Mouse (Mus musculus) T-helper 2 cell (primary cell): ENCODE measurements around the gene Tff3.

Experiments used
- in situ Hi-C: fragments of 300-600 bp; cut with MboI, MseI; formaldehyde crosslinking; loops from one replicate; pipeline ENCODE4 v1.15.1; 2025; ENCODE audit warnings: high pct_unique_total_duplicates

Tff3 gene

GRCm38 (mm10) chr17:31129452-31129851 is at the start of gene Tff3:
TSS of gene Tff3 (minus strand) at chr17:31129646.
- in situ Hi-C loops = no loop called here

DNA sequence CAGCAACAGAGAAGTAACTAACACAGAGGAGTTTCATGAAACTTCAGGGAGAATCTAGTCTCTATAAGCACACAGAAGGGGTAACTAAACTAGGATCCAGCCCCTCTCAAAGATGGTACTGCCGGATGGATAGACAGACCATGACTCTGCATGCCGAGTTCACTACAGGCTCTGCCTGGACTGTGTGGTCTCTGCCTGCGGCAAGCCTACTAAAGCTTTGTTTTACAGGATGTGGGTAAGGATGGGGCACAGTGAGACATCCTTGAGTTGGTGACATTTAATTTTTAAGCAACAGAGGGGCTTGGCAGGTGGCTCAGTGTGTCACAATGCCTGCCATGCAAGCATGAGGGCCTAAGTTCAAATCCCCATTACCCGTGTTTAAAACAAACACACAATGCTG is 46.9 kb upstream of the Tff3 start:
- in situ Hi-C loops = no loop called here

- in situ Hi-C loops = no loop called here
These were observed 40.4 kb upstream of the Tff3 start for GRCm38 (mm10) chr17:31169796-31170195.

- in situ Hi-C loops = no loop called here
These were observed 35.7 kb upstream of the Tff3 start, which contains the start of gene Tff1 for GRCm38 (mm10) chr17:31165127-31165526. TSS of gene Tff1 (minus strand) at chr17:31165277.

DNA sequence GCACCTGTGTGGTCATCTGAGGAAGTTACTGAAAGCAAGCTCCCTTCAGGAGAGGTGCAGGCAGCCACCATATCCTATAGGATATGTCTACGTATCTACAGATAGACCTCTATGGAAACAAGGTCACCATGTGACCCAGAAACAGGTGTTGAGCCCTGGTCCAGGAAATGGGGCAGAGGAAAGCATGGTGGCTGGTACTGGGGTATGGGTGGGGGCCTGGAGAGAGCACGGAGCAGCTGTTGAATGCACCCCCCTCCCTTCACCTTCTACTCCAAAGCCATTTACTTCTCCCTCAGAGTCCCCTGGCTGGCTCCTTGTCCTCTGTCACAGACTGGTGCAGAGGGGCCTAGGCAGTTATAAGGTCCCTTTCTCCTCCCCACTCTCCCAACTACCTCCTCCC is 34.4 kb upstream of the Tff3 start:
- in situ Hi-C loops = no loop called here

DNA sequence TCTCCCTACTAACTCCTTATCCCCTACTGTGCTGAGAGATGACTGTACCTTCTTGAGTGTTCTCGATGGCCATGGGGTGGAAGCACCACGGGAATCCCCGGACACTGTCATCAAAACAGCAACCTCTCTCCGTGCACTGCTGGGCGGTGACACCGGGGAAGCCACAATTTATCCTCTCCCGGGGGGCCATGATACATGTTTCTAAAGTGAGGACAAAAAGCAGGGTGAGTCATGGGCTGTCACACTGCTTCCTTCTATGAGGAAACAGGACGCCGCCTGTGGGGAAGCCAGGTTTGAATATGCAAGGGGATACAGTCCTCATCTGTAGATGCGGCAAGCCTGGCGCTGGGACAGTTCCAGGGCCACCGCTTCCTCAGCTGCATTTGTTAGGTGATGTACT is 33.2 kb upstream of the Tff3 start:
- in situ Hi-C loops = no loop called here

DNA sequence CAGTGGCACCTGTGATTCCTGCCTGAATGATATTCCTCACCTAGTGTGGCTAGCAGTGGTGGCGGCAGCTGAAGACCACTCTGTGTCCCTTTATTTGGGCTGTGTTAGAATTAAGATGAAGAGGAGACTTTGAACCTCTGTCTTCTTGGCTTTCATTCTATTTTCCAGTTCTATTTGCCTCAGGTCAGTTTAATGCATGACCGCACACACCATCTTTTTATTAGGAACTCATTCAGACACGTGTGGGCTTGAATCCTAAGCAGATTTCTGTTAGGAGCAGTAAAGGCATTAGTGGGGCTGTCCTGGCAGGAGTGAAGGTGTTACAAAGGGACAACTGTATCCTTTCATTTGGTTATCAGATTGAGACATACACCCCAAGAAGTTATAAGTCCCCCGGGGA is 30.8 kb upstream of the Tff3 start:
- in situ Hi-C loops = no loop called here

DNA sequence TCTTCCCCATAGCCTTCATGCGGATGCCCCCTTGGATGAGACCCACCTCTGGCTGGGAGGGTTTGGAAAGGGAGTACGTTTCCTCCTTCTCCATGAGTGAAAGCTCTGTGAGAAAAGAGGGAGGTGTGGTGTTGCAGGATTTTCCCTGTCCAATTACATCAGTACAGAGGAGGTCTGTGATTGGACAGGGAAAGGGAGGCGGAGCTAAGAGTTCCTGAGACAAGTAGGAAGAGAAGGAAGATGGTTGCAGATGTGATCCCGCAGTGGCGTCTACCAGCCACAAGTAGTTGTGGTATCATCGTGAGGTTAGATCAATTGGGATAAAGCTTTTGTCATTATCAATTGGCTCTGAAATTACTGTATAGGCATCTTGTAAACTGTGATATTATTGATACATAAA is 28.5 kb upstream of the Tff3 start:
- in situ Hi-C loops = no loop called here

DNA sequence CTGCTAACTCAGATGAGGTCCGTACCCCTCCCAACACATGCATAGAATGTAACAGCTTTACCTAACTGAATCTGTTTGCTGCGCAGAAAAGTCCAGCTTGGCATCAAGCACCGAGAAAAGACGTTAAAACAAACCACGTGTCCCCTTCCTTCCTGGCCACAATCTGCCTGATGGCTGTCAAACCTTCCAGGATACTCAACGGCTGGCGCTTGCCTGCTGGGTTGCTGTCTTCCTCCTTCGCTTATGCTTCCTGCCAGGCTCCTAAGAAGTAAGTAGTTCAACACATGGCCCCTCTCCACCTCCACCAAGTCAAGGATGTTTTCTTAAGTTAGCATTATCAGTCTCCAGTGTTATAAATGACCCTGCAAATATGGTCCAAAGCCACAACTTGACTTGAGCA is 24.3 kb upstream of the Tff3 start:
- in situ Hi-C loops = no loop called here

DNA sequence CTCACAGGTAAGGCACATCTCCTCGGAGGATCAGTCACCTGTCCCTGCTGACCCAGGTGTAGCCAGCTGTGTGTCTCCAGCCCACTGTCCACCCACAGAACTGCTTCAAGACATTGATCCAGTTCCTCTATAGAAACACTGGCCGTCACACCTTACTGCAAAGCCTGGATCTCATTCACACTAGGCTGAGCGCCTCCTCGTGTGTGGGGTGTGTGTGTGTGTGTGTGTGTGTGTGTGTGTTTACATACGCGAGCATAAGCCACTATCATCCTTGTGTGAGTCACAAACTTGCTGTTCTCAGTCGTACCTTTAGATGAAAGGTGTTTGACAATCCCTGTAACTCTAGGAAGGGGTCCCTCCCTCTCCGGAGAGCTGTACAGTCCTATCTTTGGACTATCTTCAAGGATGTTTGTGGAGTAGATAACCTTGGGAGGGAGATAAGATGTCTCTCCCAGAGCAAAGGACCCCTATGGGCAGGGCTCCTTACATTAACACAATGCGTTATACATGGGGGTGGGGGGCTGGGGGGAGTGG is 23.6 kb upstream of the Tff3 start:
- in situ Hi-C loops = no loop called here

- in situ Hi-C loops = no loop called here
These were observed 23.1 kb upstream of the Tff3 start for GRCm38 (mm10) chr17:31152512-31152911.

GRCm38 (mm10) chr17:31145998-31146397 is 16.6 kb upstream of the Tff3 start:
- in situ Hi-C loops = no loop called here

DNA sequence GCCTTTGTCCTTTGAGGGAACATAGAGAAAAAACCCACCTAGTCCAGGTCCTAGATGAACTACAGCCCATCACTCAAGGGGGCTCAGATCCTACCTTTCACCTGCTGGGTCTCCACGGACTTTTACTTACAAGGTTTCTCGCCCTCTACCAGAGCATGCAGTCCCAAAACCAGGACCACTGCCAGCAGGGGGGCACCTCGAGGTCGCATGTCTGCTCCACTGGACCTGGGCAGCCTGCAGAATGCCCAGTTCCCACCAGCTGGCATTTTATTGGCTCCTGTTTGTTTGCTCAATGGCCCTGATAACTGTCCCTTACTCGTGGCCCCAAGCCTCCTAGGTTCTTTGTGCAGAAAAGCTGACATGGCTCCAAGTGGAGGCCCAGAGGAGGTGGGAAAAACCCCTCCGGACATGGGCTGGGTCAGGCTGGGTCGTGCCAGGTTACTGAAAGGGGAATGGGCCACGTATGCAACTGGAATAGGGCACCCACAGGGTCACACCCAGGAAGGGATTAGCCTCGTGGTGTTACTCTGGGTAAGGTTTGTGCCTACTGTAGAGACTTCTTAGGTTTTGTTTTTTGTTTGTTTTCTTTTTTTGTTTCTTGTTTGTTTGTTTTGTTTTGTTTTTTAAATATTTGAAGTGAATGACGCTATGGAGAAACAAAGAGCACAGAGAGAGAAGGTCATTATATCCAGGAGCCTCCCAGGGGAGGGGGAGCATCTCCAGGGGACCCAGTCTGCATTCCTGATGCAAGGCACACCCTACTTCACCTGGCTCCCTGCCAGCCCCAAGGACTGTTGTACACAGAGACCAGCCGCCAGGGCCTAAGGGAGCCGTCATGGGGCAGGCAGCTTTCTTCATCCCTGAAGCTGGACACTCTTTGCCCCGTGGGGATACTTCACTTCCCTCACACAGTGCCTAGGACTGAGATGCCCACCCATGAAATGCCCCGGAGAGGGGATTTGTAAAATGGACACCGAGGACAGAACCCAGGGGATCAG is 14.9 kb upstream of the Tff3 start, which contains the start of gene Tff2:
Gene Tff2 (minus strand): TSS at position 243 of the 998 bp plus-strand sequence.
- in situ Hi-C loops = loop anchor here (5.0 kb wide), 1 partner anchor 43 kb away; no protein-coding TSS in a partner anchor

DNA sequence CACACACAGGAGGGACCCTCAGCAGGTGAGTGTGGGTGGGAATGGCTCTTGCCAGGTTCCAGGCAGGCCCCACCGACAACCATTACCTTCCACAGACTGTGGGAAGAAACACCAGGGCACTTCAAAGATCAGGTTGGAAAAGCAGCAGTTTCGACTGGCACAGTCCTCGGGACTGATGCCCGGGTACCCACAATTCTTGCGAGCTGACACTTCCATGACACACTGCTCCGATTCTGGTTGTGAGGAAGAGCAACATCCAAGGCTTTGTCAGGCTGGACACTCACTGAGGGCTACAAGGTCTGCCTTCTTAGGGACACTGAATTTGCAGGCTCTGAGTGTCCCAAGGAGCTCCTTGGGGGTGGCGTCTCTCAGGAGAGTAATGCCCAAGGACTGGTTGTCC is 12.7 kb upstream of the Tff3 start:
- in situ Hi-C loops = loop anchor here (5.0 kb wide), 1 partner anchor 45 kb away; no protein-coding TSS in a partner anchor

- in situ Hi-C loops = no loop called here
These were observed 9.0 kb upstream of the Tff3 start for GRCm38 (mm10) chr17:31138398-31138797.

- in situ Hi-C loops = no loop called here
These were observed 7.4 kb upstream of the Tff3 start for GRCm38 (mm10) chr17:31136821-31137220.

GRCm38 (mm10) chr17:31136291-31136690 is 6.8 kb upstream of the Tff3 start:
- in situ Hi-C loops = no loop called here

- in situ Hi-C loops = no loop called here
These were observed 5.5 kb upstream of the Tff3 start for GRCm38 (mm10) chr17:31134913-31135312.

DNA sequence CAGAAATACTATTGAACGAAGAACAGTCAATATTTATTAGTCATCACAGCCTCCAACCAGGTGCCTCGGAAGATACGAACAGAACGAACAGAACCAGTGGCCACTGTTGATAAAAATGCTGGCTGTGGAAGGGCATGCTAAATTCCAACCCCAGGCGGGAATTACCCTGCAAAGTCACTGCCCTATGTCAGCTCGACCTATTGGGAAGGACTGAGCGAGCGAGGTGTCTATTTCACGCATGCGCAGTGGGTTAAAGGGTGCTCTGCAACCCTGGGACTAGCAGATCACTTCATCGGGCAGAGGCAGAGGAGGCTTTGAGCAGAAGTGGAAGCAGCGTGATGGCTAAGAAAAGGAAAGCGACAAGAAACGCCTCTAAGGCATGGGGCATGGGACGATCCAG is 4.3 kb upstream of the Tff3 start:
- in situ Hi-C loops = no loop called here

- in situ Hi-C loops = no loop called here
These were observed 1.9 kb upstream of the Tff3 start for GRCm38 (mm10) chr17:31131269-31131821.

GRCm38 (mm10) chr17:31128708-31129318 is 633 bp downstream of the Tff3 start:
- in situ Hi-C loops = no loop called here
